Mouse (Mus musculus) urinary bladder, postnatal 10 days (tissue): Measurements from ENCODE around the gene Lrrc74a.

Experiments used
- DNase-seq: peaks from one replicate; pipeline ENCODE4 v3.0.0; 2022; ENCODE audit warnings: low spot score

Gene Lrrc74a

GRCm38 (mm10) chr12:86719961-86720639, 14.1 kb upstream of the Lrrc74a start:
- no peak for DNase-seq

GRCm38 (mm10) chr12:86721453-86721852, 12.7 kb upstream of the Lrrc74a start:
- no peak for DNase-seq

DNA sequence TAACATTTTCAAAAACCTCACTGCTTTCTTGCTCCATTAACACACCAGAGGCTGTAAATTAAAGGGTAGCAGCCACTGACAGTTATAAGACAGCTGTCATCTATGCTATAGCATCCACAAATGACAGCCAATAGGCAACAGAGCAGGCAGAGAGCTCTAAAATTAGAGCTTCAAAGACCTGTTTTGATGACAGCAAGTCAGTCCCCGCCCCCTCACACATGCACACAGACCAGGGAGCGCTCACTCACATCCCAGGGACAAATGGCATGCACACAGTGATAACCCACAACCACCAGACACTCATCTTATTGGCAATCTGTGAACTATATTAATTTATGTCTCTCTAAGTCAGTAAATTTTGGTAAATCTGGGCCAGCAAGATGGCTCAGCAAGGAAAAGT, 9.9 kb upstream of the Lrrc74a start:
- no peak for DNase-seq

- no peak for DNase-seq
These were observed 8.5 kb upstream of the Lrrc74a start for GRCm38 (mm10) chr12:86725706-86726105.

DNA sequence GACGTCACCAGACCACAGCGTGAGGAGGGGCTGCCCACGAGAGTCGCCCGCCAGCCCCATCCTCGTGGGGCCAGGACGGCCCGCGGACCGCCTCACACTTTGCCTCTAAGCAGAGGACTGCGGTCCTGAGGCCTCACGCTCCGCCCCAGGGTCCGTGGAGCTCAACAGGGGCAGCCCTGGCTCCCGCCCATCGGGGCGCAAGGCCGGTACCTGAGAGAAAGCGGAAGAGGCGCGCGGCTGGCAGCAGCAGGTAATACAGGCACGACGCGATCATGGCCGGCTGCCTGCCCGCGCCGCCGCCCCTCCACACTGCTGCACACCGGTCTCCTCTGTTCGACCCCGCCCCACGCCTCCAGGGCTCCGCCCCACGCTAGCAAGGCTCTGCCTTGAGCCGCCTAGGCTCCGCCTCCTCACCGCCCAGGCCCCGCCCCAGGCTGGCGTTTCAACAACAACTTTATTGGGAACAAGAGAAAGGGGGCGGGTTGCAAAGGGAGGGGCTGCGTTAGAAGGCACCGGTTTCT, 8.0 kb upstream of the Lrrc74a start, which contains the start of gene Angel1:
TSS of gene Angel1 (minus strand) at position 341 of the 521 bp plus-strand sequence.
- DNase-seq: peak; percentile 83

DNA sequence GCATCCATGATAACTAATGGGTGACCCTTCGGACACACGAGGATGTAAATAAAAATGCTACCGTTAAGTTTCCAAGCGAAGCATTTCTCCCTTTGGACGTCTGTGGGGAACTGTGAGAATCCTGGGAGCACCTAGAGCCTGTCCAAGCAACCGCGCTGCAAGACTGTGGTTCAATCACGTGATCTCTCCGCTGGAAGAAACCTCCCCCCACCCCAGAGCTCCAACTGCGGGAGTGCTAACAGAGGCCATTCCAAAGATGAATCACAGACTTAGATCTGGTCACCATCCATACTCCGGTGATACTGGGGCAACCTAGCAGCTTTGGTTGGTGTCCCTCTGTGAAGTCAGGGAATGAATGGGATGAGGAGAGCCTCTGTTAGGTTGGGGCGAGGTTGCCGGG, 26.9 kb downstream of the Lrrc74a start:
- DNase-seq: no peak

DNA sequence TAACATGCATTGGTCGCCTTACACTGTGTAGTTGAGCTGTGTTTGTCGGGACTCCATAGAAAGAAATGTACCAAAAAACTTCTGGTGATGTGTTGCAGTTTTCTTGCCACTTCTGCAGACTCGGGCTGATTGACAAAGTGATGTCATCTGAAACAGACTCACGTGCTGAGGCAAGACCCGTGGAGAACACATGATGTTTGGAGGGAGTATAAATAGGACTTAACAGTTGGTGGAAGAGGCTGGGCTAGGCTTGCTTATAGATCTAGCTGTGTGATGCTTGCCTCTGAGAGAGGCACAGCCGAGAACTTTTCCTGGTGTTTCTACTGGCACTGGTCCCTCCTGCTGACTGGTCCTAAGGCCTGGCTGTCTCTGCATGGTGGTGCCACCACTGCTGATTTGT, 29.9 kb downstream of the Lrrc74a start:
- DNase-seq: no peak

GRCm38 (mm10) chr12:86766467-86766866, 32.3 kb downstream of the Lrrc74a start:
- DNase-seq: no peak

DNA sequence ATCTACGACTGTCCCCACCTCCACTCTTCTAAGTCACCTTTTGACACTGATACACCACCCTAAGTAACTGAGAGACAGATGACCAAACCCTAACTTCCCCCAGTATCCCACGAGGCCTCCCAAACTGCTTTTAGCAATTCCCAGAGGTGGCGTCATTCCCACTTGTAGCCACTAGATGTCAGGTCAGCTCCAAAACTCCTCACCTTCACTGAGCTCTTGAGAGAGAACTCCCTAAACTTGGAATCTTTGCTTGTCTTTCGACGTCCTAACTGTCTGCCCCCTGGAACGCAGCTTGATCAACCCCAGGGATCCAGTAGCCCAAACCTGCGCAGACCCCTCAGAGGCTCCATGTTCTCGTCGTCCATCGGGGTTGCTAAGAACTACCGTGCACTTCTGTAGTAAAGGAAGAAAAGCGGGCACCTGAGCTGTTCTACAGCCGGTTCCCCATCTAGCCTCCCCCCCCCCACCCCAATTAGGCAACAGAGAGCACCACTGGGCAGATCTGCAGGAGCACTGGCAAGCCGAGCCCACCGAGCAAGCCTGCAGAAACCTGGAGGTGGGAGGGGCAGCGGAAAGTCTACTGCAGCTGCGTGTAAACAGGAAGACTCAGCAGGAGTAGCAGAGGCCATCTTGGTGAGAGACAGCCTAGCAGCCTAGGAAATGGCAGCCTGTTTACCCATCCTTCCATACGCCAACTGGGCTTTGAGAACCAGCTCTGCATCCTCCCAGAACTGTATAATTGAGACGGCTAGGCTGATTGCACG, 33.9 kb downstream of the Lrrc74a start:
- DNase-seq: no peak

DNA sequence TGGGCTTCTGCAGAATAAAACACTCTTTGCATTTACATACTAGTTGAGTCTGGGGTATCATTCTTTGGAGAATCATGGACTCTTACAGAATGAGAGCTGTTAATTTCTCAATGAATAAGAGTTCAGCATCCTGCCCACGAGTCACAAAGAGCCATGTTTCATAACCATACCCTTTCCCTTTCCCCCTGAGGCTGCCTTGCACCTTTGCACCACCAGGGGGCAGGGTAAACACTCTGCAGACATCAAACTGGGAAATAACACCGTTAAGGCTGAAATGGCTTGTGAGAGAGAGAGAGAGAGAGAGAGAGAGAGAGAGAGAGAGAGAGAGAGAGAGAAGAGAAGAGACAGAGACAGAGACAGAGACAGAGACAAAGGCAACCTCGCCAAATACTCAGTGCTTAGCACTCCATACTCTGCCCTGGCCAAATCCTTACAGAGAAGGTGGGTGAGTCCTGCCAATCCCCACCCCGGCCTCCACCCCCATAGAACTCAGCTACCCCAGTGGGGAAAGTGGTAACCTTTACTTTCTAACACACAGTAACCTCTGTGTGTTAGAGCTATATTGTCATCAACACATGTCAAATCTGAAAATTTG, 34.9 kb downstream of the Lrrc74a start:
- no peak for DNase-seq

- no peak for DNase-seq
These were observed 35.6 kb downstream of the Lrrc74a start for GRCm38 (mm10) chr12:86769819-86770218.

GRCm38 (mm10) chr12:86770261-86770670, 36.1 kb downstream of the Lrrc74a start:
- DNase-seq: no peak

DNA sequence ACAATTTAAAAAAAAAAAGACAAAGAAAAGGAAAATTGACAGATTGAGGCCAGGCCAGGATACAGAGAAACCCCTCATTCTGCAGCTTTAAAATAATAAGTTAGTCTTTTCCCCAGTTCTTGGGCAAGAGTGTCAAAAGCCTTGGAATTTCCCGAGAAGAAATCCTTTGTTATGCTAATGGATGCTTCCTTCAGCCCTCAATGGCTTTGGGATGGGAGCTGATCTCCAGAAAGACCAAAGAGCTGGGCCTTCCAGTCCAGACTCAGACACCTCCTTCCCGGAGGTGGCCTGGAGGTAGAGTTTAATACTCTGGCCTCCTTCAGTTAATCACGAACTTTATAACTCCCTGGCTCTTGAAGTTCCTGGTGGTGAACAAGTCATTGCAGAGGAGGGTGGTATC, 36.8 kb downstream of the Lrrc74a start:
- no peak for DNase-seq

- DNase-seq: peak; percentile 85
These were observed 37.8 kb downstream of the Lrrc74a start for GRCm38 (mm10) chr12:86771823-86772427.

- DNase-seq: no peak
These were observed 38.4 kb downstream of the Lrrc74a start for GRCm38 (mm10) chr12:86772551-86772950.

GRCm38 (mm10) chr12:86775561-86776280, 41.6 kb downstream of the Lrrc74a start:
- DNase-seq: no peak

DNA sequence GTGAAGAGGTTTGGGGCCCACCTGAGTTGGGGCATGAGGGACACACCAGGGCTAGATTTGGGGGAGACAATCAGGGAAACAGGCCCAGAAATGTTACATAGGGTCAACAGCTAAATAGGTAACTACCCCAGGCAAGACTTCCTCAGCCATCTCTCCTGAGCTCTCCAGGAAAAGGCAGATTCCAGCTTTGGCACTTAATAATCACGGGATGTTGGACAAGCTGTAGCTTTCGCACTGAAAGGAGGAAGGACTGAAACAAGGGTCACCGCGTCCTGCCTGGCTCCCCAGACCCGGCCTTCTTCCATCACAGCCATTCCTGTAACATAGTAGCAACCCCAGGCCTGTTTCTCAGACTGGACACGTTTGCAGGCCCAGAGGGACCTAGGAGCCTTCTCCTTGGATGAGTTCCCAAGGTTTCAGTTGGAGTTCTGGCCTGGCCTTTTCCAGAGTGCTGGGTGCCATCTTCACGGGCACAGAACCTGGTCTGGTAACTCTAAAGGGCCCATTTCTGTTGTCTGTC, 42.2 kb downstream of the Lrrc74a start:
- no peak for DNase-seq

- DNase-seq: no peak
These were observed 44.4 kb downstream of the Lrrc74a start for GRCm38 (mm10) chr12:86778531-86778930.

- no peak for DNase-seq
These were observed 45.2 kb downstream of the Lrrc74a start for GRCm38 (mm10) chr12:86779206-86779989.

- no peak for DNase-seq
These were observed 47.6 kb downstream of the Lrrc74a start for GRCm38 (mm10) chr12:86781654-86782202.
